Mouse (Mus musculus): Measurements from ENCODE around the gene Cx3cr1.

The Cx3cr1 gene

GRCm38 (mm10) chr9:119976704-119977556 lies 92.7 kb downstream of the Cx3cr1 start:
- DNase-seq (ENCODE audit: low read depth, low spot score): peak; percentile 48

- no peak for DNase-seq (ENCODE audit: low read depth, low spot score)
Measured at GRCm38 (mm10) chr9:119975286-119975685, 94.4 kb downstream of the Cx3cr1 start.

- DNase-seq (ENCODE audit: low read depth, low spot score): no peak
Measured at GRCm38 (mm10) chr9:119974609-119975008, 95.1 kb downstream of the Cx3cr1 start.

- peak; percentile 60 for DNase-seq (ENCODE audit: low read depth, low spot score)
Measured at GRCm38 (mm10) chr9:119973869-119974520, 95.7 kb downstream of the Cx3cr1 start.

GRCm38 (mm10) chr9:119973281-119973680 lies 96.4 kb downstream of the Cx3cr1 start:
- no peak for DNase-seq (ENCODE audit: low read depth, low spot score)

- no peak for DNase-seq (ENCODE audit: low read depth, low spot score)
Measured at GRCm38 (mm10) chr9:119972582-119972981, 97.1 kb downstream of the Cx3cr1 start.

- no peak for DNase-seq (ENCODE audit: low read depth, low spot score)
Measured at GRCm38 (mm10) chr9:119972166-119972565, 97.5 kb downstream of the Cx3cr1 start.

- no peak for DNase-seq (ENCODE audit: low read depth, low spot score)
Measured at GRCm38 (mm10) chr9:119970763-119971656, 98.7 kb downstream of the Cx3cr1 start.

GRCm38 (mm10) chr9:119970221-119970620 lies 99.5 kb downstream of the Cx3cr1 start:
- peak; percentile 51 for DNase-seq (ENCODE audit: low read depth, low spot score)

- DNase-seq (ENCODE audit: low read depth, low spot score): no peak
Measured at GRCm38 (mm10) chr9:119969811-119970210, 99.9 kb downstream of the Cx3cr1 start.

GRCm38 (mm10) chr9:119966221-119966910 lies 103.3 kb downstream of the Cx3cr1 start:
- no peak for DNase-seq (ENCODE audit: low read depth, low spot score)

GRCm38 (mm10) chr9:119965186-119965585 lies 104.5 kb downstream of the Cx3cr1 start:
- DNase-seq (ENCODE audit: low read depth, low spot score): no peak

GRCm38 (mm10) chr9:119964206-119964605 lies 105.5 kb downstream of the Cx3cr1 start:
- no peak for DNase-seq (ENCODE audit: low read depth, low spot score)

GRCm38 (mm10) chr9:119962987-119963667 lies 106.6 kb downstream of the Cx3cr1 start:
- peak; percentile 82 for DNase-seq (ENCODE audit: low read depth, low spot score)

- DNase-seq (ENCODE audit: low read depth, low spot score): no peak
Measured at GRCm38 (mm10) chr9:119962216-119962615, 107.5 kb downstream of the Cx3cr1 start.

- no peak for DNase-seq (ENCODE audit: low read depth, low spot score)
Measured at GRCm38 (mm10) chr9:119958835-119959234, 110.8 kb downstream of the Cx3cr1 start.

- no peak for DNase-seq (ENCODE audit: low read depth, low spot score)
Measured at GRCm38 (mm10) chr9:119951388-119951787, 118.3 kb downstream of the Cx3cr1 start.

GRCm38 (mm10) chr9:119950434-119950833 lies 119.2 kb downstream of the Cx3cr1 start:
- no peak for DNase-seq (ENCODE audit: low read depth, low spot score)

- no peak for DNase-seq (ENCODE audit: low read depth, low spot score)
Measured at GRCm38 (mm10) chr9:119948804-119949203, 120.9 kb downstream of the Cx3cr1 start.

- peak; percentile 43 for DNase-seq (ENCODE audit: low read depth, low spot score)
Measured at GRCm38 (mm10) chr9:119945173-119945900, 124.3 kb downstream of the Cx3cr1 start.

Measured in CD4-positive helper T cell, adult 2 months (primary cell).